Mouse (Mus musculus): ENCODE measurements around the gene Pfdn6. TPM values are rescaled to one million over a fixed set of nuclear protein-coding genes. Genes with fewer than 3 reads are reported as not detected.
"Not testable (repeated sequence)": the region's sequence is repeated elsewhere in the genome, so short reads cannot be mapped to it uniquely, and the experiment has no call there.

Pfdn6 gene
- polyA plus RNA-seq, 1 experiment = 135 TPM

DNA sequence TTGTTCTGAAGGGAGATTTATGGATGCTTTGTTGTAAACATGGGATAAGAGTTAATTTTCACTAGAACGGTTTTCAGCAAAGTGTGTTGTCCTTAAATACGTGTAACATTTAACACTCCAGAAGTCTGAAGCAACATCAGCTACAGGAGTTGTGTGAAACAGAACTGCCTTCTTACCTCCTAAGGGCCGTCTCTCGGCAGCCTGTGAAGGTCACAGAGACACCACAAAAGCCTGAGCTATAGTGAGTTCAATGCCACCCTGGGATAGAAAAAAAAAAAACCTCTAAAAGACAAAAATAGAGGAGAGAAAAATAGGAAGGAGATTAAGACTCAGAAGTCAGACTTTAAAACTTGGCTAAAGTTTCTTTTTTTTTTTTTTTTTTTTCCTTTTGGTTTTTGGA is 38.1 kb downstream of the Pfdn6 start:
- Histone ChIP-seq H3K27ac (ENCODE audit: insufficient read depth, low read length) (no peak overlapping the region), H3K4me1 (ENCODE audit: control insufficient read depth, insufficient read depth, low read length) (no peaks in the 10 kb centered on the region), H3K27me3 (ENCODE audit: control insufficient read depth, insufficient read depth, low read length) (no peaks in the 10 kb centered on the region), H3K4me3 (replicated peaks; ENCODE audit: insufficient read depth, low read depth, low read length) (no peak overlapping the region)
- WGBS = 78% methylated on average over 4 of the region's 4 CpGs
- no peak for TF ChIP-seq CTCF (IDR thresholded peaks at IDR 0.05; ENCODE audit: borderline replicate concordance, insufficient read depth, low read depth, low read length)
- no peak for TF ChIP-seq POLR2A (IDR thresholded peaks at IDR 0.05; ENCODE audit: borderline replicate concordance, insufficient read depth, low read length)
- DNase-seq = no peak

DNA sequence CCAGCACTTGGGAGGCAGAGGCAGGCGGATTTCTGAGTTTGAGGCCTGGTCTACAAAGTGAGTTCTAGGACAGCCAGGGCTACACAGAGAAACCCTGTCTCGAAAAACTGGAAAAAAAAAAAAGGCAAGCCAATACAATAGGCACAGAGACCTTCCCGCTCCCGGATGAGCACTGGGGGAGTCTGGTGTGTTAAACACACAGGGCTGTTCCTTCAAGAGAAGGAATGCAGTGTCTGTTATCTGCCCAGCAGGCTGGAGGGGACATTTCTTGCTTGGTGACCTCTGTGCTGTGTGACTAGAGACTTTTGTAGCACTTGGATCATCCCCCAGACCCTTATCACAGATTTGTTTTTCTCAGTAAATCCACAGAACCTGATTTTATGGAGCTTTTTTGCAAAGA is 38.5 kb downstream of the Pfdn6 start:
- WGBS = 68% methylated on average over 4 of the region's 4 CpGs
- Histone ChIP-seq H3K27me3 (ENCODE audit: control insufficient read depth, insufficient read depth, low read length) (no peaks in the 10 kb centered on the region), H3K4me3 (replicated peaks; ENCODE audit: insufficient read depth, low read depth, low read length) (no peak overlapping the region), H3K4me1 (ENCODE audit: control insufficient read depth, insufficient read depth, low read length) (no peaks in the 10 kb centered on the region), H3K27ac (ENCODE audit: insufficient read depth, low read length) (no peak overlapping the region)
- DNase-seq = no peak
- TF ChIP-seq CTCF (IDR thresholded peaks at IDR 0.05; ENCODE audit: borderline replicate concordance, insufficient read depth, low read depth, low read length) (no peak), POLR2A (IDR thresholded peaks at IDR 0.05; ENCODE audit: borderline replicate concordance, insufficient read depth, low read length) (no peak)

DNA sequence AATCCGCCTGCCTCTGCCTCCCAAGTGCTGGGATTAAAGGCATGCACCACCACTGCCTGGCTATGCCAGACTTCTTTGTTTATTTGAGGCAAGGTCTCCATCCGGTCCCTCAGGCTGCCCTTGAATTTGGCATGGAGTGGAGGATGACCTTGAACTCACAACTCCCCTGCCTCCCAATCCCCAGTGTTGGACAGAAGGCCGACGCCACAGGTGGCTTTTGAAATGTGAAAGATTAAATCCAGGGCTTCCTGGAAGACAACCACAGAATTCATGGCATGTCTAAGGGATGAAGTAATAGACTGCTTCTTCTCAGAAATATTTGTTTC is 39.2 kb downstream of the Pfdn6 start:
- no peak for TF ChIP-seq CTCF (IDR thresholded peaks at IDR 0.05; ENCODE audit: borderline replicate concordance, insufficient read depth, low read depth, low read length)
- TF ChIP-seq POLR2A (IDR thresholded peaks at IDR 0.05; ENCODE audit: borderline replicate concordance, insufficient read depth, low read length) = no peak
- Histone ChIP-seq H3K27ac (ENCODE audit: insufficient read depth, low read length) (no peak overlapping the region), H3K4me3 (replicated peaks; ENCODE audit: insufficient read depth, low read depth, low read length) (no peak overlapping the region), H3K27me3 (ENCODE audit: control insufficient read depth, insufficient read depth, low read length) (no peaks in the 10 kb centered on the region), H3K4me1 (ENCODE audit: control insufficient read depth, insufficient read depth, low read length) (no peaks in the 10 kb centered on the region)
- 72% methylated on average over 4 of the region's 4 CpGs for WGBS
- no peak for DNase-seq

DNA sequence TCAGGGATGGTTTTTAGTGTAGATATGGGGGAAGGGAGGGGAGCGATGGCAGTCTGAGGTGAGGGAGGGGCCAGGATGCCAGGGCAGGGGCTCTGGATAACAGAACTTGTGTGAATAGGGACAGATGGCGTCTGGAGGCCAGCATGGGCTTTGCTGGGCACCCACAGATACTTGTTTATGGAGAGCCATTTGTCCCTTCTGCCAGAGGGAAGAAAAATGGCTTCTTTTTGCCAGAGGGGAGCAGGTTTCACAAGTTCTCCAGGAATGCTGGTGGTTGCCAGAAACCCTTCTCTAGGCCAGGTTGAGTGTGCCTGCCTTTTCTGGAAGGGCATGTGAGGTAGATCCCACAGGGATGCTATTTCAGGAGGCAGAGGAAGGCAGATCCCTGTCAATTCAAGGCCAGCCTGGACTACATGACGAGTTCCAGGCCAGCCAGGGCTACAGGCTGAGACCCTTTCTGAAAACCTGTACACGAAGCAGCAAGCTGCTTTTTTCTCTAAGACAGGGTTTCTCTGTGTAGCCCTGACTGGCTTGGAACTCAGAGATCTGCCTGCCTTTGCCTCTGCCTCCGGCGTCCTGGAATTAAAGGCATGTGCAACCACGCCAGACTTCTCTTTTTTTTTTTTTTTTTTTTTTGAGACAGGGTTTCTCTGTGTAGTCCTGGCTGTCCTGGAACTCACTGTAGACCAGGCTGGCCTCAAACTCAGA is 39.7 kb downstream of the Pfdn6 start:
- H3K27me3 ChIP-seq (ENCODE audit: control insufficient read depth, insufficient read depth, low read length) = no peaks in the 10 kb centered on the region
- no peak overlapping the region for H3K4me3 ChIP-seq (replicated peaks; ENCODE audit: insufficient read depth, low read depth, low read length)
- TF ChIP-seq POLR2A (IDR thresholded peaks at IDR 0.05; ENCODE audit: borderline replicate concordance, insufficient read depth, low read length) (no peak), CTCF (IDR thresholded peaks at IDR 0.05; ENCODE audit: borderline replicate concordance, insufficient read depth, low read depth, low read length) (no peak)
- peak in 1 of 2 experiments; percentile 37 for DNase-seq
- no peaks in the 10 kb centered on the region for H3K4me1 ChIP-seq (ENCODE audit: control insufficient read depth, insufficient read depth, low read length)
- 36% methylated on average over 7 of the region's 7 CpGs for WGBS
- no peak overlapping the region for H3K27ac ChIP-seq (ENCODE audit: insufficient read depth, low read length)

DNA sequence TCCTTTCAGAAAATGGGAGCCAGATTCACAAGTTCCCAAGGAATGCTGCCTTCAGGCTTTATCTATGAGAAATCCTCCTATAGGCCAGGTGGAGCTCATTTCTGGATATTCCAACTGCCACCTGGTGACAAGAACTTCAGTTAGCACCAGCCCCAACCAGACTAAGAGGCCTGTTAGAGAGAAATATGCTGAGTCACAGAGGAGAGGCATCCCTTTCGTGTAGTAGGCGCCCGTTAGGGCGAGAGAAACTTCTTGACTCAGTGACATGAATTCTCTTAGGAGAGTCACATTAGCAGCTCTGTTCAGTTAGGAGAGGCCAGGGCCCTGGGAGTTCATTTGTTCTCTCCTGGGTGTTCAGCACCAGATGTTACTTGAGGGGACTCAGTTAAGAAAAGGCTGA is 40.5 kb downstream of the Pfdn6 start:
- no peak for DNase-seq
- H3K4me3 ChIP-seq (replicated peaks; ENCODE audit: insufficient read depth, low read depth, low read length) = no peak overlapping the region
- H3K27me3 ChIP-seq (ENCODE audit: control insufficient read depth, insufficient read depth, low read length) = no peaks in the 10 kb centered on the region
- H3K27ac ChIP-seq (ENCODE audit: insufficient read depth, low read length) = no peak overlapping the region
- WGBS = 71% methylated on average over 4 of the region's 4 CpGs
- no peaks in the 10 kb centered on the region for H3K4me1 ChIP-seq (ENCODE audit: control insufficient read depth, insufficient read depth, low read length)
- TF ChIP-seq CTCF (IDR thresholded peaks at IDR 0.05; ENCODE audit: borderline replicate concordance, insufficient read depth, low read depth, low read length) (no peak), POLR2A (IDR thresholded peaks at IDR 0.05; ENCODE audit: borderline replicate concordance, insufficient read depth, low read length) (no peak)

DNA sequence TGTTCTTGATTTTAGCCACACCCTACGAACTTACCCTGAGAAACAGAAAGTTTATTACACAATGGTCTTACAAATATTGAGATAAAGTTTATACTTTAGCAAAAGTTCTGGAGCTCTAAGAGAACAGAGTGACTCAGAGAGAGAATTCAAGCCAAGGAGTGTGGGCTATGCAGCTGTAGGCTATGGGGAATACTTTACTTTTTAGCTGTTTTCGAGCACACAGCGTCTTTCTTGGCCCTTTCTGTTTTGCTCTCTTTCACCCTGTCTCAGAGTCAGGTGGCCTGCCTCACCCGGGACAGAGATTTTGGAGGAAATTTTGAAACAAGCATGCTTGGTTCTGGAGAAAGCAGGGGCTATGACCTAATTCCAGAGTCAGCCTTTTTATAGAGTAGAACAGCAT is 42.0 kb downstream of the Pfdn6 start:
- H3K4me1 ChIP-seq (ENCODE audit: control insufficient read depth, insufficient read depth, low read length); H3K4me3 ChIP-seq (replicated peaks; ENCODE audit: insufficient read depth, low read depth, low read length); DNase-seq; H3K27me3 ChIP-seq (ENCODE audit: control insufficient read depth, insufficient read depth, low read length); H3K27ac ChIP-seq (ENCODE audit: insufficient read depth, low read length): not testable (repeated sequence)
- WGBS = 83% methylated on average over 4 of the region's 4 CpGs

DNA sequence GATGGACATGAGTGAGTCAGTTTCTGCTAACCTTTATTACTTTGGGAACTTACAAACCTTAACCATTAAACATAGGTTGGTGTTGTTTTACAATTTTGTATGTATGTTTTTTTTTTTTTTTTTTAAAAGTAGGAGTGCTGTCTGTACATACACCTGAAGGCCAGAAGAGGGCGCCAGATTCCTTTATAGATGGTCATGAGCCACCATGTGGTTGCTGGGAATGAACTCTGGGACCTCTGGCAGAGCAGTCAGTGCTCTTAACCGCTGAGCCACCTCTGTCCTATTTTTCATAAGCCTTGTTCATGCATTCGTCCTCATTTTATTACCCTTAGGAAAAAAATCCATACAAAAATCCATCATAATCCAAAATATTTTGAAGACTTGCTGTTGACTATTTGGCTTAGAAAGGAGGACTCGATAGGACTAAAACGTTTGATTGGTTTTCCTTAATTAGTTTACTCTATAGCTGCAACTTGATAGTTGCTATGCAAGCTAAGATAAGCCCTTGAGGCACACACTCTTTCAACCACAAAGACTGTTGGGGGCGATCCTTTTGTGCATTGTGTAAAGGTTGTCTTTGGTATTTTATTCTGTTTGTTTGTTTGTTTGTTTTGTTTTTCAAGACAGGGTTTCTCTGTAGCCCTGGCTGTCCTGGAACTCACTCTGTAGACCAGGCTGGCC is 42.9 kb downstream of the Pfdn6 start:
- no peak for DNase-seq
- TF ChIP-seq CTCF (IDR thresholded peaks at IDR 0.05; ENCODE audit: borderline replicate concordance, insufficient read depth, low read depth, low read length) (peak; percentile 60), POLR2A (IDR thresholded peaks at IDR 0.05; ENCODE audit: borderline replicate concordance, insufficient read depth, low read length) (no peak)
- H3K4me3 ChIP-seq (replicated peaks; ENCODE audit: insufficient read depth, low read depth, low read length) = no peak overlapping the region
- H3K4me1 ChIP-seq (ENCODE audit: control insufficient read depth, insufficient read depth, low read length) = no peaks in the 10 kb centered on the region
- H3K27me3 ChIP-seq (ENCODE audit: control insufficient read depth, insufficient read depth, low read length) = no peaks in the 10 kb centered on the region
- 46% methylated on average over 6 of the region's 6 CpGs for WGBS
- no peak overlapping the region for H3K27ac ChIP-seq (ENCODE audit: insufficient read depth, low read length)

DNA sequence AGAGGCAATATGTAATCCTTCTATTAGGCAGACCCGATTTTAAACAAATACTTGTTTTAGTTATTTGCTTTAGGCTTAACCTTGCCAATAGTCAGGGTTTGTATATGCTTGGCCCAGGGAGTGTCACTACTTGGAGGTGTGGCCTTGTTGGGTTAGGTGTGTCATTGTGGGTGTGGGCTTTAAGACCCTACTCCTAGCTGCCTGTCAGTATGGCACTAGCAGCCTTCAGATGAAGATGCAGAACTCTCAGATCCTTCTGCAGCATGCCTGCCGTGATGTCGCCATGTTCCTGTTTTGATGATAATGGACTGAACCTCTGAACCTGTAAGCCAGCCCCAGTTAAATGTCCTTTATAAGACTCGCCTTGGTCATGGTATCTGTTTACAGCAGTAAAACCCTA is 47.1 kb downstream of the Pfdn6 start:
- not testable (repeated sequence) for H3K27me3 ChIP-seq (ENCODE audit: control insufficient read depth, insufficient read depth, low read length); DNase-seq; H3K27ac ChIP-seq (ENCODE audit: insufficient read depth, low read length); H3K4me1 ChIP-seq (ENCODE audit: control insufficient read depth, insufficient read depth, low read length); H3K4me3 ChIP-seq (replicated peaks; ENCODE audit: insufficient read depth, low read depth, low read length)
- 83% methylated on average over 4 of the region's 4 CpGs for WGBS
